Mouse (Mus musculus): ENCODE measurements at regions not wholly inside any gene's neighbourhood (a gene's known extent, or its start where the extent isn't known, plus 50 kb on each side); places are given as distances from the start of the nearest gene placed in this dataset.

DNA sequence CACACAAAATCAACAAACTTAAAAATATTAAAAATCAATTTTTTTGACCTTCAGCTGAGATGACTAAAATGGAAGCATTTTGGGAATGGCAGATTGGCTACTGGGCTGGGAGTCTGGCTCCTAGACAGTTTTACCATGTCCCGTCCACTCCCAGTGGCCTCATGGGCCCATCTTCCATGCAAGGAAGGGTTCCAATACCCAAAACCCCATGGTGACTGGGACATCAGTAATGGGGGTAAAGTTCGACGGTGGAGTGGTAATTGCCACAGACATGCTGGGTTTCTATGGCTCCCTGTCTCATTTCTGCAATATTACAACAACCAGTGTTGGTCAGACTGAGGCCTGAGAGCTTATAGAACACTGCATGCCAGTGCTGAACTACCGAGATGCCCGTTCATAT, 82.2 kb downstream of the Il20rb start:
- no peak for DNase-seq (ENCODE audit: extremely low spot score in 1 of 2, low spot score in 1 of 2)

DNA sequence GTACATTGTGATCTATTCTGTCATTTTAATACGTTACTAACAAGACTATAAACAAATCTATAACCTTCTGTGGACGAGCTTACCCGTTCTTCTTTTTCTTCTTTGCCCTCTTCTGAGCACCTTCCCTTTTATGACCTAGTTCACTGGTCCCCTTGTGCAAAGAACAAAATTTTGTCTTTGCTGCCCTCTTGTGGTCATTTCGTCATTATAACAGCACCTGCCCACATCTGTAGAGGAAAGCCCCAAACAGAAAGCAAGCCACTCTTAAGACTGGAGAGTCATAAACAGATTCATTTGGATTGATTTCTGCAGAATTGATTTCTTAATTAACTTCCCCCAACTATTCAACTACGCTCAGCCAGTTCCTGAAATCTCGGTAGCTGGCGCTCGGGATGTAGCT, 86.2 kb downstream of the Il20rb start:
- peak; percentile 8 to 88 for DNase-seq (ENCODE audit: extremely low spot score in 1 of 2, low spot score in 1 of 2)

DNA sequence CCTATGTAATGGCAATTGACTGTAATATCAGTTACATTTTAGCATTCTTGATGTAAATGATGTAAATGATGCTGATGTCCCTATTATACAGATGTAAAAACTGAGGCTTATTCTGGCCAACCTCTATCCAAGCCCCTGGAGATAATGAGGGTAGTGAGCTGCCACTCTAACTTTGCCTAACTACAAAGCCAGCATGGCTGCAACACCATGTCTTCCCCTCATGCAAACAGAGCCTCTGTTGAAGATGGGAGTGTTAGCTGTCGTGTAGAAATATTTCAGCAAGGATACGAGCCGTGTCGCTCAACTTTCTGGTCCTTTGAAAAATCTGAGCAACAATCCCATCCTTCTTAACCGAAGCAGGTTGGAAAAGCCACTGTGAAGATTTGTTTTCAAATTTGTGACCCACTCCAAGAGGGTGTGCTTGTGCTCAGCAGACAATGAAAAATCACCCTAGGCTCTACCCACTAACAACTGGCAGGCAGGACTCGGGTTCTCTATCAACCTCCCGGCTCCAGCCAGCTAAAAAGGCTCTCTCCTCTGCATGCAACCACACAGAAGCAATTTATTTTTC, 90.2 kb downstream of the Il20rb start:
- DNase-seq (ENCODE audit: extremely low spot score in 1 of 2, low spot score in 1 of 2) = no peak

DNA sequence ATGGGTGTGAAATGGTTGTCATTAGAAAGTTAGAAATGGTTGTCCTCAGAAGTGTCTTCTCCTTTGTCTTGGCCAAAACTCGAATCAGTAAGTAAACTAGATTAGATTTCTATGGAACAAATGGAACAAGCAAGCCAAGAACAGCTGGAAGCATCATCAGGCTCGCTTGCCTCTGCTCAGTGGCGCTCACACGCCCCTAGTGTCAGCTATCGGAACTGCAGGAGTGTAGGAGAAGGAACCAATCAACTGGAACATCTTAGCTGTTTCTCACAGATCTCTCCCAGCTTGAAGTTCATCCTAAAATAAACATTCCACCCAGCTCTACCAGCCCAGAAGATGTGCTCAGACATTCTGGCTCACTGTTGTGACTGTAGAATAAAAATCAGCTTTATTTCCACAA, 90.9 kb downstream of the Il20rb start:
- peak; percentile 30 to 87 for DNase-seq (ENCODE audit: extremely low spot score in 1 of 2, low spot score in 1 of 2)

DNA sequence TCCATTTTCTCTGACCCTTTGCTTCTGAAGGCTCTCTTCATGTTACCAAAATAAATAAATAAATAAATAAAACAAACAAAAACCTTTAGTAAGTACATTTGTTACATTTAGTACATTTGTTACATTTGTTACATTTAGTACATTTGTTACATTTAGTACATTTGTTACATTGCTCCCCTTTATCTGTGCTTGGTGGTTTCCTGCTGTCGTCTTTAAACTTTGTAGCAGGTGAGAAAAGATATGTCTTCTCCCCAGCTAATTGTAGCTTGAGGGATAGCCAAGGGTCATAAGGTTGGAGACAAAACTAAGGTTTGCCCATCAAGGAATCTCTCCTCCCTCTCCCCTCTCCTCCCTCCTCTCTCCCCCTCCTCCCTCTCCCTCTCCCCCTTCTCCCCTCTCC, 92.0 kb downstream of the Il20rb start:
- no peak for DNase-seq (ENCODE audit: extremely low spot score in 1 of 2, low spot score in 1 of 2)

DNA sequence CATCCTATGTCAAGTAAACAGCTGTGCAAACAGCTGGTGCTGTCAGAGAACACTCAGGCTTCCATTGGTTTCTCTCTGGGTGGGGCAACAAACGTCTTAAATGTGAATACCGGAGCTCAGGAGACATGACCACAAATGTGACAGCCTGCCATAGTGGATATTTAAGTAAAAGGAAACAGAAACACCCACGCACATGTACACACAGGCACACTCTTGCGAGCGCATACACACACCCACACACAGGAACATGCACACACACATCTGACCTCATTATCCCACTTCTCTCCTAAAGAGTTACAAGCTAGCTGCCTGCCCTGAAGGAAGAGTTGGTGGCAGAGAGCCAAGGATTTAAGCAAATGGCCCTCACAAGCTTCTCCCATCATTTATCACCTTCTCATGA, 92.4 kb downstream of the Il20rb start:
- DNase-seq (ENCODE audit: extremely low spot score in 1 of 2, low spot score in 1 of 2) = no peak

DNA sequence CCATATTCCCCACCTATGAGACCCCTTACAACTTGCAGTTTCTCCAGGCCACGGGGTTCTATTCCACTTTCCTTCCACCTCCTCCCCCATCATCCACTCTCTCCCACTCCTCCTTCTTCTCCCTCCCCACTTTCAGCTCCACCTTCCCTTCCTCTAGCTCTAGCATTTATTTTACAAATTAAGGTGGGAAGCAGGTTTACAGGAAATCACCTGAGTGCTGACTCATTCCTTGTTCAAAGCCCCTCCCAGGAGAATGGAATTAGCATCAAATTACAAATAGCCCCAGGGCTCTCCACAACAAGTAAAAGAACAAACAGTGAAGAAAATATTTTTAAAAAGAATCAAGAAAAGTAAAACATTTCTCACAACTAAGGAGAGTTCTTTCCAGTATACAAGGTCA, 94.3 kb downstream of the Il20rb start:
- DNase-seq (ENCODE audit: extremely low spot score in 1 of 2, low spot score in 1 of 2) = no peak

DNA sequence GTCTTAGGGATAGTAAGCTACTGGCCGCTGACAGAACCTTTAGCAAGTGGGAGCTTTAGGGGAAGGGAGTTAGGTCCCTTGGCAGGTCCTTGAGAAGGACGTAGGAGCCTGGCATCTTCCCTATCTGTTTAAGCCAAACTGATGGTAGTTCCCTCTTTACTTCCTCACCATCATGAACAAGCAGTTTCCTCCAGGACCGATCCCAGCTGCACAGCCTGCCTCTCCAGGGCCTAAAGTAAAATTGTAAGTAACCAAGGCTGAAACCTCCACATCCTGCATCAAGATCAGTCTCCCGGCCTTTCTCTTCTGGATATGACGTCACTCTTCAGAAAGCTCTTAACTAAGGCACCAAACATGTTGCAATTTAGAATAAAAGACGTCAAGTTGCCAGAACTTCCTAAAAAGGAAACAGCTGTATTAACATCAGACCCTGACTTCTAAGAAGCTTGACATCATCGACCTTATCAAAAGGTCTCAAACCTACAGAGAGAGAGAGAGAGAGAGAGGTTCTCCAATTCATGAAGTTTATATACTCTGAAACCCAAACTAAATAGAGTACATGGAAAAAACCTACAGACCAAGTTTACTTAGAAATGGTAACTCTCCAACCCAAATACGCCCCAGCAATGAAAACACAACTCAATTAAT, 94.9 kb downstream of the Il20rb start:
- DNase-seq (ENCODE audit: extremely low spot score in 1 of 2, low spot score in 1 of 2) = no peak

DNA sequence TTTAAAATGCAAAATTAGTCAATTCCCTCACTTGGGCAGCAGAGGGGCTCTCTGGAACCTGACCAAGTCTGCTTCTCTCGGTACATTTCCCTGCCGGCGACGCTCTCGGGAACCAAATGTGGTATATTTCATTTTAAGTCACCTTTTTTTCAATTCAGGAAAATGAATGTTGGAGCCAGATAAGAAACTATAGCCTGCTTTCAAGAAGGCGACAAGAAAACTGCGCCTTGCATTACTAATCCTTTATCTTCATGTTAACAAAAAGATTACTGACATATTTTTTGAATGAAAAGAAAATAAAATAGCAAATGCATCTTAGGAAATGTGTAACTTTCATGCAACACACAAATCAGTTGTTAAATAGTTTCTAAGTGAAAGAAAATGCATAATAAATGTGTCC, 98.2 kb downstream of the Il20rb start:
- DNase-seq (ENCODE audit: extremely low spot score in 1 of 2, low spot score in 1 of 2) = no peak

DNA sequence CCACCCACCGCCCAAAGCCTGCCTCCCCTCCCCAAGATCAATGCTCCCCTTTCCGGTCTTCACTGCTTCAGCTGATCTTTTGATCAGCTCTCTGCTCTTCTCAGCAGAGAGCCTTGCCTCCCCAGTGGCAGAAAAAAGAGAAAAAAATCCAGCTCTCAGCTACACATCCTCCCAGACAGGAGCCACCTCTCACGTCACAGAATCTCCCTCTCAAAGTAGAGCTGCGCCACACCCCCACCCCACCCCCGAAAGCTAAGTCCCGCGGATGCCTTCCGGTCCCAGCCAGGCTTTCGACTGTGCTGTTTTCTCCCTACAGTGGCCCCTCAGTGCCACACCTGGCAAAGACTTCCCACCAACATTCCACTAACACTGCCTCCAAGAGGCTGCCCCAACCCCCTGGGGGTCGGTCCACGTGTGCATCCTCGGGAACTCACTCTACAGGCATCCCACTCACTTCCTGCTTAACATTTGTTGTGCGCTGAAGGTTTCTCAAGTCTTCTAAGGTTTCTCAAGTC, 99.4 kb downstream of the Il20rb start:
- DNase-seq (ENCODE audit: extremely low spot score in 1 of 2, low spot score in 1 of 2) = no peak

DNA sequence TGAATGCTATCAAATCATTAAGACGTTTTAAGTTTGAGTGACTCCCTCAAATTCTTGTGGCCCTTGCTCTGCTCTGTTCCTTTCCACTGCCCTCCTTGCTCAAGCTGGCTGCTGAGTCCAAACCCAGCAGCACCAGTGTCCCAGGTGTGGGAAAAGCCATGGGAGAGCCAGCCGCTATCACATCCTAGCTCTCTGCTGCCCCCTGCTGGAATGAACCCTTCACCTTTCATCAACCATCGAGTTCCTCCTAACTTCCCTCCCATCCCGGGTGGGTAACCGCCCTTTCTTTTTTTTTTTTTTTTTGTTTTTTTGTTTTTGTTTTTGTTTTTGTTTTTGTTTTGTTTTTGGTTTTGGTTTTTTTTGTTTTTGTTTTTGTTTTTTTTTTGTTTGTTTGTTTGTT, 104.1 kb downstream of the Il20rb start:
- peak in 1 of 2 experiments; percentile 87 for DNase-seq (ENCODE audit: extremely low spot score in 1 of 2, low spot score in 1 of 2)

DNA sequence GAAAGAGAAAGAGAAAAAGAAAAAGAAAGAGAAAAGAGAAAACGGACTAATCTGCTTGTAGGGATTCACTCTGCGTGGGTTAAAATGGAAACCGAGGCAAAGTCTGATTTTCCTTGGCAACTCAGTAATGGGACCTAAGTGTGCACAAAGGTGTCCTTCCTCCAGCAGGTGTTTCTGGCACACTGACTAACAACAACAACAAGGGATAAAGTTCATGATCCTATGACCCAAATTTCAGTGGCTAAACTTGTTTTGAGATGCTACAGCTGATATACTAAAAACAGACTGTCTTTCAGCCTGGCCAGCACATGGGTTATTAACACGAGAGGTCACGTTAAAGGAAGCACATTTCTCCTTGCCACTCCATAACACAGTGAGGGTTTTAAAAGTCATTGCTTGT, 116.7 kb downstream of the Il20rb start:
- no peak for DNase-seq (ENCODE audit: extremely low spot score in 1 of 2, low spot score in 1 of 2)

DNA sequence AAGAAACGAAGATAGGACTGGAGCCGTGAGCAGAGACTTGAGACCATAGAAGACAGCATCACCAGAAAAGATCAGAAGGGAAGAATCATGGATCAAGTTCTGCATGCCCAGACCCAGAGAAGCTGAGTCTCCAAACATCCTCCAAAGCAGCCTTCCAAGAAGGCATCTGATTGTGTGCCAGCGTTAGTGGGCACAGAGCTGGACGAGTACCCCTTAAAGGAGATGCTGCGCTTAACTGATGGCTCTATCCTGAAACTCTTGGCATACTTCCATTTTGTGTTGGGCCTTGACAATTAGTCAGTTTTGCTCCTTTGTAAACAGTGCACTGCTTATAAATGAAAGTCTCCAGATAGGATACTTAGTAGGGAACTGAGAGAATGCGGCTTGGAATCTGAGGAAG, 119.8 kb downstream of the Il20rb start:
- no peak for DNase-seq (ENCODE audit: extremely low spot score in 1 of 2, low spot score in 1 of 2)

DNA sequence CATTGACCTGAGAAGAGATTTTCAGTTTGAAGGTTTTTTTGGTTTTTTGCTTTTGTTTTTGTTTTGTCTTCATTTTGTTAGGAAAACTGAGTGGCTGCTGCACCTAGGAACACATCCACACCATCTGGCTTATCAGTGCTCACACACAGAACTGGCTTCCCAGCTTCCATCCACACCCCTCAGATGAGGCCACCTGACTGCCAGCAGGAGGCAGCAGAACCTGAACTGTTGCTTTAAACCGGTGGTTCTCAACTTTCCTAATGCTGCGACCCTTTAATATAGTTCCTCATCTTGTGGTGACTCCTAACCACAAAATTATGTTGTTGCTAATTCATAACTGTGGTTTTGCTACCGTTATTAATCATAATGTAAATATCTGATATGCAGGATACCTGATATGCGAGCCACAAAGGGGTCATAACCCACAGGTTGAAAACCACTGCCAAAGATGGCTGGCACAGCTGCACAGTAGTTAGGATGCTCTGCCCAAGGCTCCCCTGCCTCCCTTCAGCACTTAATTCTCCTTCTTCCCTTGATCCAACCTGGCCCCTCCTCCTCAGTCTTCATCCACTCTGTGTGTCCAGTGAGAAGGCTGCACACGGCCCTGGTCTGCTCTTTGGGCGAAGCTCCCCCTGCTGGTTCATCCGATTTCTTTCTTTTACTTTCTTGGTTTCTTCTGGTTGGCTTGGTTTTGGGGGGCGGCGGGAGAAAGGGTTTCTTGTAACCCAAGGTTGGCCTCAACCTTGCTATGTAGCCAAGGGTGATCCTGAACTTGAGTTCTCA, 126.5 kb downstream of the Il20rb start:
- DNase-seq (ENCODE audit: extremely low spot score in 1 of 2, low spot score in 1 of 2) = peak in 1 of 2 experiments; percentile 37

DNA sequence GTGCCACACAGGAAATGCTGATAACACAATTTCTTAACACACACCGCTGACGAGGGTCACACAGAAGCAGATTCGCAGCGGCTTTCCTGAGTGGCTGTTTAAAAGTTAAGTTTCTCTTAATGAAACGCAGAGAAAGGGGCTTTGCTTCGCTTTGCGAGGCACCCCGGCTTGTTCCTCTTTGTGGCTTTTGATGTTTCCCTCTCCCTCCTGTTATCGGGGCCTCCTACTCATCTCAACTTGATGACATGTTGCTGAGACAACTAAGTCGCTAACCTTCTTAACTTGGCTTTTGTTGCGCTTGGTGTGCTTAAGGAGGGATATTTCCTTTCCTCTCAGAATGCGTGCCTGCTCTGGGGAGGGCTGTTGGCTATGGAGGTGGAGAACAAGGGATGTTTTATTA, 129.0 kb downstream of the Il20rb start:
- DNase-seq (ENCODE audit: extremely low spot score in 1 of 2, low spot score in 1 of 2) = no peak

DNA sequence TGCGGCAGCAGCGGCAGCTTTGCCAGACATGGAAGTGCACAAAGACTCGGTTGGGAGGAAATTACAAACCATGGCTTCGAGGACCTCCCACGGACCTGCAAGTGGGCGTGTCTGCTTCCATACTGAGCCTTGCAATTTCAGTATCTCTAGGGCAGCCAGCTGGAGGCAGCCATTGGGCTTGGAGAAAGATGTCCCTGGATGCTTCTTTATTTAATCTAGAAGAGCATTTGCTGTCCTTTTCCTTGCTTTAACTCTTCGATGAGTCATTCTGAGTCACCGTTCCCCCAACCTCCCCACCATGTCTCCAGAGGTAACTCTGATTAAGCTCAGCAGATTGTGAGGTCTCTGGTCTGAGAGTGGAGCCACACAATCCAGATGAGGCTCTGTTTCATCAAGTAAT, 145.8 kb downstream of the Il20rb start:
- peak; percentile 48 to 58 for DNase-seq (ENCODE audit: extremely low spot score in 1 of 2, low spot score in 1 of 2)

DNA sequence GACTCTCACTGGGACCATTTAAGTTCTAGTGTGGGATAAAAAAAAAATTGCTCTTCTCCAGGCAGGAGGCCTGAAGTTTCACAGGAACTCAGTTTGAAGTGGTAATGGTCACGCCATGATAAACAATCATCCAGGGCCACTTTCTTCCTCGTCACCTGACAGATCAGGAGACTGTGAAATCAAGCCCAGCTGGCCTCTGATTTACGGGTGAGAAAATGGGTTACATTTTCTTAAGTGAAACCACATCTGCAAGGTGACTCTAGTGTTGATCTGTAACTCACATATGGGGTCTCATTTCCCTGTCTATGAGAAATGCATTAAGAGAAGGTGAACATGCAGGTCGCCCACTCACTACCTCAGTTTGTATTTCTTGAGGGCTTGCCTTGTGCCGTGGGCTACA, 178.8 kb downstream of the Il20rb start:
- DNase-seq (ENCODE audit: extremely low spot score in 1 of 2, low spot score in 1 of 2) = no peak

DNA sequence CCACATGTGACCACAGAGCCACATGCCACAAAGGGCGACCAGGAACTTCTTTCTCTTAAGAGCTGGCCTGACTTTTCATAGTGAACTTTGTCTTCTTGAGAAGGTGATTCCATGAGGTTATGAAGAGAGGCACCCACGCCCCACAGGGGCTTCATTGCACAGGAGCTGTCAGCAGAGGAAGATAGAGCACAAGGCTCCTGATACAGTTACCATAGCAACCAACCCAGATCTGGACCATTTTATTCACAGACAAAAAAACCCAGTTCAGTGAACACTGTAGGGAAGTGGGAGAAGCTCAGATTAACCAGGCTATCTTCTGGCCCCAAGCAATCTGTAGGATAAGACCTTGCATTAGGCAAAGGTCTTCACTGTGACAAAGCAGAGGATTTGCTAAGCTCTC, 179.2 kb downstream of the Il20rb start:
- peak; percentile 3 to 33 for DNase-seq (ENCODE audit: extremely low spot score in 1 of 2, low spot score in 1 of 2)

DNA sequence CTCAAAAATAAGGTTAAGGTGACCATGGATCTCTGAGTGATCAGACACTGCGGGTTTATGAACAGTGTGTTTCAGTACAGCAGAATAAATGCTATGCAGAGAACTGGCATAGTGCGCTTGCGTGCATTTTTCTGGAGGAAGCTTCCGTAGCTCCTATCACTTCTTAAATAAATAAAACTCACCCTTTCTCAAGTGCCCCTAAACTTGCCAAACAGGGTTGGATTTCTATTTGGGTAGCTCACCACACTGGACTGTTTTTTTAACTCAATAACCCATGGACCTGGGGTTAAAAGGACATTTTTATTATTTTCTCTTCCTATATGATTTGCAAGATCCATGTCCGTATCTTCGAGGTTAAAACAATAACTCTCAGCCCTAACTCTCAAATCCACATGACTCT, 182.8 kb downstream of the Il20rb start:
- DNase-seq (ENCODE audit: extremely low spot score in 1 of 2, low spot score in 1 of 2) = no peak

DNA sequence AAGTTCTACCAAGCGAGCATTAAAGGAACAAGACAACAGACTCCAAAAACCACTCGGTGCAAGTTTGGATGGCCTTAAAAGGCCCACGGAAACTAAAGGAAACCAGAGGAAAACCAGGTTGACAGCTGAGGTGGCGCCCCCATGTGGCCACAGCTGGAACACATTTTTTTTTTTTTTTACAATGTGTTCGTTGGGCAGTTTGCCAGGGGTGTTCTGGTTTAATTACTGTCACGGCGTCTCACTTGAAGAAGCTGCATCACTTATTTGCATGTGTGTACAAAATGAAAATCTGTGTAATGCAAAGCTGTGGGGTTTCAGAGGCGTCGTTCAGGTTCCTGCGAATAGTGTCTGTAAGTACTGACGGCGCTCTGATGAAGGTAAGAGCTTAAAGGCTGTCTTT, 185.0 kb downstream of the Il20rb start:
- peak in 1 of 2 experiments; percentile 38 for DNase-seq (ENCODE audit: extremely low spot score in 1 of 2, low spot score in 1 of 2)

DNA sequence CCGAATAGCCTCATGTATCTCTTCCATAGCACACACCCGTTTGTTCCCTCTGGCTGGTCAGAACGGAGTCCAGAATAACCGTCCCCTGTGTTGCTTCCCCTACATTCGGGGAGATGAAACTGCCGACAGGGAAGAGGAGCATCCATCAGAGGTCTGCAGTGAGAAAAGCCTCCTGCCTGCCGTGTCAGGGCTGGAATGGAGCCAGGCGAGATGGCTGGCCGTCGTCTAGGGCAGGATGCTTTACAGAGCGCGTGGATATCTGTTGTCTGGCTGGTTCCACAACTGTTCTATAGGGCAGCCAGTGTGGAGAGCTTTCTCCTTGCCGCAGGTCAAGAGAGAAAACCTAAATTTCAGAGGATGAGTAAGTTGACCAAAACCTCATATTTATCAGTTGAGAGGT, 209.2 kb downstream of the Il20rb start:
- DNase-seq (ENCODE audit: extremely low spot score in 1 of 2, low spot score in 1 of 2) = no peak
